Mouse (Mus musculus) forebrain, embryonic 16.5 days (tissue): ENCODE measurements at regions not wholly inside any gene's neighbourhood (a gene's known extent, or its start where the extent isn't known, plus 50 kb on each side); places are given as distances from the start of the nearest gene placed in this dataset.

Experiments used
- ATAC-seq: fragments of 200-750 bp; cut with Nextera tagmentation; 2 replicates; pipeline ENCODE4 v1.8.0; 2017; ENCODE audit warnings: mild to moderate bottlenecking, moderate library complexity
- H3K27ac ChIP-seq: fragments of 300-500 bp; sonication (generic); 2 replicates; pipeline ENCODE4 v1.5.1; 2014; ENCODE audit warnings: low read length, control low read depth
- H3K27me3 ChIP-seq: fragments of 300-500 bp; sonication (generic); replicated peaks from 2 replicates; pipeline ENCODE4 v1.6.1; 2014; ENCODE audit warnings: low read length; ENCODE audit not compliant: control insufficient read depth, insufficient read depth
- H3K36me3 ChIP-seq: fragments of 300-500 bp; sonication (generic); 2 replicates; pipeline ENCODE4 v1.6.1; 2014; ENCODE audit not compliant: control insufficient read depth, insufficient read depth
- H3K4me1 ChIP-seq: fragments of 300-500 bp; sonication (generic); replicated peaks from 2 replicates; pipeline ENCODE4 v1.6.1; 2014; ENCODE audit warnings: low read length; ENCODE audit not compliant: control insufficient read depth, insufficient read depth
- H3K4me2 ChIP-seq: fragments of 300-500 bp; sonication (generic); 2 replicates; pipeline ENCODE4 v1.6.1; 2014; ENCODE audit warnings: mild to moderate bottlenecking, low read length, control low read depth
- H3K4me3 ChIP-seq: fragments of 300-500 bp; sonication (generic); replicated peaks from 2 replicates; pipeline ENCODE4 v1.5.1; 2014; ENCODE audit warnings: mild to moderate bottlenecking, low read length, control low read depth
- H3K9ac ChIP-seq: fragments of 300-500 bp; sonication (generic); replicated peaks from 2 replicates; pipeline ENCODE4 v1.6.1; 2014; ENCODE audit warnings: low read depth, low read length, control low read depth
- H3K9me3 ChIP-seq: fragments of 300-500 bp; sonication (generic); 2 replicates; pipeline ENCODE4 v1.6.1; 2016; ENCODE audit warnings: low read length; ENCODE audit not compliant: control insufficient read depth
- whole genome bisulfite sequencing: fragments of 180-500 bp; shearing (Covaris S2); extraction: QIAGEN DNeasy Blood & Tissue Kit; methylation state at CpG from one replicate; pipeline ENCODE4 v1.1.7; 2014; 5-methylcytosine and 5-hydroxymethylcytosine counted together

- peak overlapping the region; percentile 8; the same call in 1 of the 2 replicates for H3K27ac ChIP-seq
- H3K9ac ChIP-seq, result no peak overlapping the region
- peaks cover 15% of the 10 kb centered on the region for H3K4me1 ChIP-seq
- H3K9me3 ChIP-seq, result no peaks in the 10 kb centered on the region
- no peak overlapping the region for H3K4me3 ChIP-seq
- ATAC-seq, result peak; percentile 67
- H3K4me2 ChIP-seq, result no peak overlapping the region
- no peaks in the 10 kb centered on the region for H3K27me3 ChIP-seq
- H3K36me3 ChIP-seq, result no peaks in the 10 kb centered on the region
- WGBS, result 6% methylated on average over 7 of the region's 7 CpGs
Measured at GRCm38 (mm10) chr12:54410038-54410605, 206.5 kb upstream of the Egln3 start.

GRCm38 (mm10) chr12:54408906-54409305 is 205.2 kb upstream of the Egln3 start:
- no peak overlapping the region for H3K27ac ChIP-seq
- ATAC-seq, result no peak
- no peak overlapping the region for H3K4me3 ChIP-seq
- 82% methylated on average over 6 of the region's 6 CpGs for WGBS
- no peaks in the 10 kb centered on the region for H3K27me3 ChIP-seq
- H3K36me3 ChIP-seq, result no peaks in the 10 kb centered on the region
- peaks cover 15% of the 10 kb centered on the region for H3K4me1 ChIP-seq
- H3K9me3 ChIP-seq, result no peaks in the 10 kb centered on the region
- no peak overlapping the region for H3K9ac ChIP-seq
- no peak overlapping the region for H3K4me2 ChIP-seq

GRCm38 (mm10) chr12:54407301-54407896 is 203.7 kb upstream of the Egln3 start:
- no peak overlapping the region for H3K27ac ChIP-seq
- ATAC-seq, result no peak
- H3K36me3 ChIP-seq, result no peaks in the 10 kb centered on the region
- H3K4me3 ChIP-seq, result no peak overlapping the region
- peaks cover 15% of the 10 kb centered on the region for H3K4me1 ChIP-seq
- H3K27me3 ChIP-seq, result no peaks in the 10 kb centered on the region
- no peak overlapping the region for H3K4me2 ChIP-seq
- WGBS, result 43% methylated on average over 6 of the region's 6 CpGs
- H3K9ac ChIP-seq, result no peak overlapping the region
- no peaks in the 10 kb centered on the region for H3K9me3 ChIP-seq

- Histone ChIP-seq H3K27me3 (no peaks in the 10 kb centered on the region), H3K9ac (no peak overlapping the region), H3K27ac (no peak overlapping the region), H3K4me2 (peak overlapping the region; percentile 13; the same call in 1 of the 2 replicates), H3K36me3 (no peaks in the 10 kb centered on the region), H3K4me3 (no peak overlapping the region), H3K4me1 (peaks cover 13% of the 10 kb centered on the region), H3K9me3 (no peaks in the 10 kb centered on the region)
- WGBS, result 52% methylated on average over 14 of the region's 14 CpGs
- ATAC-seq, result peak; percentile 47; the same call in 1 of the 2 replicates
Measured at GRCm38 (mm10) chr12:54405066-54405465, 201.4 kb upstream of the Egln3 start.

GRCm38 (mm10) chr12:54402591-54402990 is 198.9 kb upstream of the Egln3 start:
- Histone ChIP-seq H3K4me3 (no peak overlapping the region), H3K9ac (no peak overlapping the region), H3K27ac (no peak overlapping the region), H3K4me2 (no peak overlapping the region), H3K27me3 (no peaks in the 10 kb centered on the region), H3K36me3 (no peaks in the 10 kb centered on the region), H3K9me3 (no peaks in the 10 kb centered on the region), H3K4me1 (peaks cover 10% of the 10 kb centered on the region)
- ATAC-seq, result no peak
- 84% methylated on average over 6 of the region's 6 CpGs for WGBS

- H3K9me3 ChIP-seq, result no peaks in the 10 kb centered on the region
- 17% methylated on average over 1 of the region's 1 CpGs for WGBS
- no peak overlapping the region for H3K9ac ChIP-seq
- H3K4me1 ChIP-seq, result 0 out of 2 replicates have a peak, but pooled peaks cover 3% of the 10 kb centered on the region
- no peak overlapping the region for H3K4me3 ChIP-seq
- no peaks in the 10 kb centered on the region for H3K27me3 ChIP-seq
- H3K4me2 ChIP-seq, result no peak overlapping the region
- H3K36me3 ChIP-seq, result no peaks in the 10 kb centered on the region
- H3K27ac ChIP-seq, result no peak overlapping the region
- ATAC-seq, result no peak
Measured at GRCm38 (mm10) chr12:54401665-54402064, 198.0 kb upstream of the Egln3 start.

- Histone ChIP-seq H3K36me3 (no peaks in the 10 kb centered on the region), H3K27ac (no peak overlapping the region), H3K27me3 (no peaks in the 10 kb centered on the region), H3K9ac (no peak overlapping the region), H3K9me3 (no peaks in the 10 kb centered on the region), H3K4me2 (no peak overlapping the region), H3K4me1 (0 out of 2 replicates have a peak, but pooled peaks cover 3% of the 10 kb centered on the region), H3K4me3 (no peak overlapping the region)
- no peak for ATAC-seq
- 84% methylated on average over 5 of the region's 5 CpGs for WGBS
Measured at GRCm38 (mm10) chr12:54400084-54400483, 196.4 kb upstream of the Egln3 start.

GRCm38 (mm10) chr12:54398080-54398479 is 194.4 kb upstream of the Egln3 start:
- 75% methylated on average over 6 of the region's 6 CpGs for WGBS
- Histone ChIP-seq H3K9ac (no peak overlapping the region), H3K4me2 (no peak overlapping the region), H3K27ac (no peak overlapping the region), H3K36me3 (no peaks in the 10 kb centered on the region), H3K9me3 (no peaks in the 10 kb centered on the region), H3K27me3 (no peaks in the 10 kb centered on the region), H3K4me3 (no peak overlapping the region), H3K4me1 (0 out of 2 replicates have a peak, but pooled peaks cover 3% of the 10 kb centered on the region)
- ATAC-seq, result no peak

- Histone ChIP-seq H3K27ac (no peak overlapping the region), H3K9me3 (no peaks in the 10 kb centered on the region), H3K4me1 (0 out of 2 replicates have a peak, but pooled peaks cover 3% of the 10 kb centered on the region), H3K27me3 (no peaks in the 10 kb centered on the region), H3K4me2 (no peak overlapping the region), H3K9ac (no peak overlapping the region), H3K4me3 (no peak overlapping the region), H3K36me3 (no peaks in the 10 kb centered on the region)
- ATAC-seq, result no peak
Measured at GRCm38 (mm10) chr12:54396952-54397351, 193.3 kb upstream of the Egln3 start.
